ENCODE assay signal across 19 mouse cellular contexts in the genomic region with DNA sequence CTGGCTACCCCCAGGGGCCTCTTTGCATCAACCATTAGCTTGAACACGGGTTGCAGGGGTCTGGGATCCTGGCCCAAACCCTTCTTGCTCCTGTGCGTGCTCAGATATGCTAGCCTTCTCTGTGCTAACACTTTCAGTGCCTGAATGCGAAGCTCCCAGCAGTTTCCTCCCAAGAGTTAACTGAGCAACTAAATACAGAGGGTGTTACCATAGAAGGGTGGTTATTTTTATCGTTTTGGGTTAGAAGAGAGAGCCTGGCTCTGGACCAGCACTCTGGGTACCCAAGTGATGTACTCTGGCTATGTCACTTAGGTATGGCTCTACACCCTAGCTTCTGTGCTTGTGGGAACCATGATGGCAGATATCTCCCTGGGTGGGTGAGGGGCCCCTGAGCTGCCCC.
DNase-seq lines count a peak whose midpoint lies in the region; ATAC-seq and TF ChIP-seq lines count a peak whose summit lies in the region.
"Had no signal": no experiment of that assay in that cellular context is flagged by ENCODE, and none has a peak within 500 bp of the region (broad histone marks: within the 10 kb centered on the region; RNA-seq: fewer than 3 reads in every experiment).

No protein-coding gene starts in this region.

- no peak for DNase-seq in layer of hippocampus, adult 2 months (ENCODE audit: low spot score in 2 of 2)
- DNase-seq in layer of hippocampus, adult 9-10 months (ENCODE audit: low spot score) = no peak
- peak; percentile 54 for DNase-seq in forebrain, postnatal 0 days
- DNase-seq in midbrain, postnatal 0 days (ENCODE audit: low spot score) = no peak
- DNase-seq in cerebellum, postnatal 14 days = no peak
- no peak for DNase-seq in liver, postnatal 0 days
- no peak for DNase-seq in adrenal gland, adult 18-20 months (ENCODE audit: low spot score in 2 of 2)
- DNase-seq: B cell, adult 2 months; cerebellum, adult 11-12 months; gastrocnemius, postnatal 36 days; kidney, adult 8-10 months; kidney, postnatal 4 days; liver; lung, adult 2 months; lung, postnatal 4 days had no signal

- no peak overlapping the region for H3K4me3 ChIP-seq in layer of hippocampus, adult 2 months
- H3K4me3 ChIP-seq in cortical plate, adult 2 months (ENCODE audit: insufficient read depth, low read length) = no peak overlapping the region
- no peak overlapping the region for H3K4me3 ChIP-seq in forebrain, postnatal 0 days (ENCODE audit: low read depth, low read length)
- no peak overlapping the region for H3K4me3 ChIP-seq in midbrain, postnatal 0 days (ENCODE audit: low read depth, low read length)
- H3K4me3 ChIP-seq in liver, postnatal 0 days (ENCODE audit: low read depth, low read length) = no peak overlapping the region
- H3K4me3 ChIP-seq: embryonic facial prominence, embryonic 13.5 days; heart, embryonic 12.5 days had no signal

- H3K27me3 ChIP-seq in forebrain, postnatal 0 days (ENCODE audit: insufficient read depth, low read length) = no peaks in the 10 kb centered on the region
- 0 out of 2 replicates have a peak, but pooled peaks cover 4% of the 10 kb centered on the region for H3K27me3 ChIP-seq in midbrain, postnatal 0 days (ENCODE audit: insufficient read depth, low read length)
- H3K27me3 ChIP-seq in liver, postnatal 0 days (ENCODE audit: insufficient read depth, low read length) = no peaks in the 10 kb centered on the region

- peaks cover 36% of the 10 kb centered on the region for H3K4me1 ChIP-seq in cortical plate, adult 2 months (ENCODE audit: control insufficient read depth, insufficient read depth, low read length)
- H3K4me1 ChIP-seq in forebrain, postnatal 0 days (ENCODE audit: insufficient read depth) = peaks cover 61% of the 10 kb centered on the region
- peaks cover 18% of the 10 kb centered on the region; the same call in 1 of the 2 replicates for H3K4me1 ChIP-seq in midbrain, postnatal 0 days (ENCODE audit: insufficient read depth, low read length)
- no peaks in the 10 kb centered on the region for H3K4me1 ChIP-seq in liver, postnatal 0 days (ENCODE audit: insufficient read depth)

- H3K9ac ChIP-seq in forebrain, postnatal 0 days = peak overlapping the region; percentile 6; the same call in 1 of the 2 replicates
- no peak overlapping the region for H3K9ac ChIP-seq in midbrain, postnatal 0 days (replicated peaks; ENCODE audit: low read length, poor library complexity, severe bottlenecking)
- no peak overlapping the region for H3K9ac ChIP-seq in liver, postnatal 0 days (replicated peaks)
- H3K9ac ChIP-seq: embryonic facial prominence, embryonic 13.5 days; heart, embryonic 12.5 days had no signal

- peak overlapping the region; percentile 13; the same call in 1 of the 2 replicates for H3K4me2 ChIP-seq in forebrain, postnatal 0 days (ENCODE audit: low read depth)
- no peak overlapping the region for H3K4me2 ChIP-seq in midbrain, postnatal 0 days (ENCODE audit: low read depth, low read length, poor library complexity, severe bottlenecking)
- H3K4me2 ChIP-seq in liver, postnatal 0 days (ENCODE audit: low read depth, low read length) = no peak overlapping the region
- H3K4me2 ChIP-seq: embryonic facial prominence, embryonic 13.5 days; heart, embryonic 12.5 days had no signal

- H3K9me3 ChIP-seq in forebrain, postnatal 0 days (ENCODE audit: low read length) = no peaks in the 10 kb centered on the region
- no peaks in the 10 kb centered on the region for H3K9me3 ChIP-seq in midbrain, postnatal 0 days (ENCODE audit: low read length)
- H3K9me3 ChIP-seq in liver, postnatal 0 days (ENCODE audit: low read length) = no peaks in the 10 kb centered on the region
- H3K9me3 ChIP-seq: embryonic facial prominence, embryonic 13.5 days; heart, embryonic 12.5 days had no signal

- H3K36me3 ChIP-seq in forebrain, postnatal 0 days (ENCODE audit: insufficient read depth) = no peaks in the 10 kb centered on the region; the same call in 1 of the 2 replicates
- no peaks in the 10 kb centered on the region for H3K36me3 ChIP-seq in midbrain, postnatal 0 days (ENCODE audit: insufficient read depth, low read length)
- no peaks in the 10 kb centered on the region for H3K36me3 ChIP-seq in liver, postnatal 0 days (replicated peaks; ENCODE audit: insufficient read depth, low read length)
- H3K36me3 ChIP-seq: embryonic facial prominence, embryonic 13.5 days; heart, embryonic 12.5 days had no signal

- ATAC-seq in forebrain, postnatal 0 days = no peak
- ATAC-seq in midbrain, postnatal 0 days (ENCODE audit: low FRiP score) = no peak
- ATAC-seq in liver, postnatal 0 days = no peak
- ATAC-seq: Patski had no signal

- WGBS in forebrain, postnatal 0 days = 60% methylated on average over 4 of the region's 4 CpGs
- 71% methylated on average over 4 of the region's 4 CpGs for WGBS in midbrain, postnatal 0 days
- 65% methylated on average over 4 of the region's 4 CpGs for WGBS in liver, postnatal 0 days (ENCODE audit: insufficient replicate concordance)

- no peak for TF ChIP-seq POLR2A in cortical plate, adult 2 months (IDR thresholded peaks at IDR 0.05; ENCODE audit: extremely low read depth, insufficient read depth, low read length)

- no peak for TF ChIP-seq CTCF in layer of hippocampus, adult 2 months (conservative IDR thresholded peaks at IDR 0.05)
- TF ChIP-seq CTCF in cortical plate, adult 2 months (IDR thresholded peaks at IDR 0.05; ENCODE audit: extremely low read depth, insufficient read depth, low read length) = no peak
- TF ChIP-seq CTCF in forebrain, postnatal 0 days (IDR thresholded peaks at IDR 0.05; ENCODE audit: low read depth) = no peak
- TF ChIP-seq CTCF in midbrain, postnatal 0 days (IDR thresholded peaks at IDR 0.05) = no peak
- TF ChIP-seq CTCF in liver, postnatal 0 days (IDR thresholded peaks at IDR 0.05; ENCODE audit: low read depth) = no peak

- TF ChIP-seq EP300 in liver, postnatal 0 days (IDR thresholded peaks at IDR 0.05; ENCODE audit: low read depth) = no peak

- peak overlapping the region; percentile 65 for H3K27ac ChIP-seq in layer of hippocampus, adult 2 months
- H3K27ac ChIP-seq in cortical plate, adult 2 months (ENCODE audit: insufficient read depth, low read length) = peak overlapping the region; percentile 96
- H3K27ac ChIP-seq in forebrain, postnatal 0 days (ENCODE audit: low read depth, low read length) = peak overlapping the region; percentile 88
- peak overlapping the region; percentile 53; the same call in 1 of the 2 replicates for H3K27ac ChIP-seq in midbrain, postnatal 0 days (ENCODE audit: low read depth, low read length)
- no peak overlapping the region for H3K27ac ChIP-seq in liver, postnatal 0 days (ENCODE audit: low read depth)
- H3K27ac ChIP-seq: embryonic facial prominence, embryonic 13.5 days had no signal
